Mouse (Mus musculus) heart, embryonic 14.5 days (tissue): ENCODE results near the gene Gm10477. TPM values are rescaled to one million over a fixed set of nuclear protein-coding genes. Genes with fewer than 3 reads are reported as not detected.

Source experiments
- ATAC-seq: fragments of 200-750 bp; cut with Nextera tagmentation; 2 replicates; pipeline ENCODE4 v1.8.0; 2017; ENCODE audit warnings: low read depth, moderate TSS enrichment; ENCODE audit not compliant: insufficient number of reproducible peaks, insufficient read depth, low FRiP score
- H3K27ac ChIP-seq, 2 experiments: fragments of 200-500 bp in 1 of 2; fragments of 300-500 bp in 1 of 2; sonication (generic) in 1 of 2; replicated peaks in 1 of 2; 2 replicates each; pipeline ENCODE4 v1.5.1; 2012 to 2014; ENCODE audit warnings: low read depth in 2 of 2, low read length in 2 of 2, control low read depth in 1 of 2, mild to moderate bottlenecking in 1 of 2, mixed read lengths in 1 of 2; ENCODE audit not compliant: control insufficient read depth in 1 of 2, insufficient read depth in 1 of 2
- H3K27me3 ChIP-seq: fragments of 300-500 bp; sonication (generic); 2 replicates; pipeline ENCODE4 v1.6.1; 2014; ENCODE audit warnings: mild to moderate bottlenecking, low read length, control low read depth; ENCODE audit not compliant: control insufficient read depth, insufficient read depth
- H3K36me3 ChIP-seq: fragments of 300-500 bp; sonication (generic); 2 replicates; pipeline ENCODE4 v1.6.1; 2014; ENCODE audit warnings: mild to moderate bottlenecking, control low read depth, low read length, mixed read lengths; ENCODE audit not compliant: control insufficient read depth, insufficient read depth
- H3K4me1 ChIP-seq, 2 experiments: fragments of 200-500 bp in 1 of 2; fragments of 300-500 bp in 1 of 2; sonication (generic) in 1 of 2; 2 replicates each; pipeline ENCODE4 v1.6.1; 2012 to 2014; ENCODE audit warnings: low read length in 2 of 2, control low read depth in 1 of 2, mixed read lengths in 1 of 2; ENCODE audit not compliant: control insufficient read depth in 2 of 2, insufficient read depth in 2 of 2
- H3K4me2 ChIP-seq: fragments of 300-500 bp; sonication (generic); 2 replicates; pipeline ENCODE4 v1.6.1; 2014; ENCODE audit warnings: mild to moderate bottlenecking, low read length
- H3K4me3 ChIP-seq, 2 experiments: fragments of 200-500 bp in 1 of 2; fragments of 300-500 bp in 1 of 2; sonication (generic) in 1 of 2; 2 replicates each; pipeline ENCODE4 v1.5.1; 2012 to 2014; ENCODE audit warnings: low read length in 2 of 2, mild to moderate bottlenecking in 2 of 2, control low read depth in 1 of 2, low read depth in 1 of 2, moderate library complexity in 1 of 2; ENCODE audit not compliant: control insufficient read depth in 1 of 2, insufficient read depth in 1 of 2
- H3K9ac ChIP-seq: fragments of 300-500 bp; sonication (generic); 2 replicates; pipeline ENCODE4 v1.6.1; 2014; ENCODE audit warnings: mild to moderate bottlenecking, low read length
- H3K9me3 ChIP-seq: fragments of 300-500 bp; sonication (generic); 2 replicates; pipeline ENCODE4 v1.6.1; 2016; ENCODE audit warnings: low read length, control low read depth; ENCODE audit not compliant: control insufficient read depth
- WGBS: fragments of 180-500 bp; shearing (Covaris S2); extraction: QIAGEN DNeasy Blood & Tissue Kit; methylation state at CpG from one replicate; pipeline ENCODE4 v1.1.7; 2014; 5-methylcytosine and 5-hydroxymethylcytosine counted together
- polyA plus RNA-seq: library from polyadenylated mRNA; unstranded; fragments of >200 nt; fragmentation: Nextera tagmentation; extraction: Ambion mirVana; gene quantifications from 2 replicates; pipeline ENCODE4 v1.2.1, GENCODE M21; 2014

Gene Gm10477
- polyA plus RNA-seq, 1 experiment from 2014 or later = not detected

- no peaks in the 10 kb centered on the region for H3K4me1 ChIP-seq
- H3K9me3 ChIP-seq = no peaks in the 10 kb centered on the region
- no peaks in the 10 kb centered on the region for H3K36me3 ChIP-seq
- H3K9ac ChIP-seq = no peak overlapping the region
- WGBS = 71% methylated on average over 3 of the region's 3 CpGs
- no peak for ATAC-seq
- H3K4me3 ChIP-seq = no peak overlapping the region
- H3K4me2 ChIP-seq = no peak overlapping the region
- H3K27ac ChIP-seq = no peak overlapping the region
- H3K27me3 ChIP-seq = no peaks in the 10 kb centered on the region
These were observed 29.0 kb downstream of the Gm10477 start for GRCm38 (mm10) chrX:56553584-56553983.

- Histone ChIP-seq H3K9me3 (no peaks in the 10 kb centered on the region), H3K36me3 (no peaks in the 10 kb centered on the region), H3K27me3 (no peaks in the 10 kb centered on the region), H3K27ac (no peak overlapping the region), H3K4me2 (no peak overlapping the region), H3K4me1 (no peaks in the 10 kb centered on the region), H3K4me3 (no peak overlapping the region), H3K9ac (no peak overlapping the region)
- 14% methylated on average over 6 of the region's 6 CpGs for WGBS
- no peak for ATAC-seq
These were observed 47.9 kb downstream of the Gm10477 start for GRCm38 (mm10) chrX:56572465-56572864.

Other genes starting within 250 kb of the Gm10477 start
- gene Zfp449, start 178.3 kb upstream of the Gm10477 start, polyA plus RNA-seq = 8.2 and 10.2 TPM in 2 replicates
- gene Smim10l2a, start 150.2 kb upstream of the Gm10477 start, polyA plus RNA-seq = 1.2 and 2.7 TPM in 2 replicates
- gene Gm2174, start 76.8 kb upstream of the Gm10477 start, polyA plus RNA-seq = 1.7 TPM in 2 replicates
- gene Ints6l, start 69.9 kb upstream of the Gm10477 start, polyA plus RNA-seq = 14.2 and 17.9 TPM in 2 replicates
- not detected in 2 replicates for gene Gm648, start 24.9 kb downstream of the Gm10477 start, polyA plus RNA-seq
- 27.5 and 29.1 TPM in 2 replicates for gene Mmgt1, start 73.3 kb downstream of the Gm10477 start, polyA plus RNA-seq
- 5.0 and 6.5 TPM in 2 replicates for gene Slc9a6, start 85.0 kb downstream of the Gm10477 start, polyA plus RNA-seq
- 203 and 211 TPM in 2 replicates for gene Fhl1, start 207.0 kb downstream of the Gm10477 start, polyA plus RNA-seq